Mouse (Mus musculus) intestine, postnatal 0 days (tissue): Measurements from ENCODE around the gene Rnf151. TPM values are rescaled to one million over a fixed set of nuclear protein-coding genes. Genes with fewer than 3 reads are reported as not detected.

Experiments used
- ATAC-seq: fragments of 200-750 bp; cut with Nextera tagmentation; 2 replicates; pipeline ENCODE4 v1.8.0; 2017; ENCODE audit warnings: mild to moderate bottlenecking, moderate TSS enrichment, moderate library complexity
- H3K27ac ChIP-seq: fragments of 300-500 bp; sonication (generic); 2 replicates; pipeline ENCODE4 v1.5.1; 2014; ENCODE audit warnings: mild to moderate bottlenecking, low read depth, low read length, moderate library complexity
- H3K27me3 ChIP-seq: fragments of 300-500 bp; sonication (generic); replicated peaks from 2 replicates; pipeline ENCODE4 v1.6.1; 2014; ENCODE audit warnings: low read length, mixed read lengths; ENCODE audit not compliant: control insufficient read depth, insufficient read depth
- H3K36me3 ChIP-seq: fragments of 300-500 bp; sonication (generic); 2 replicates; pipeline ENCODE4 v1.6.1; 2014; ENCODE audit warnings: mild to moderate bottlenecking, moderate library complexity; ENCODE audit not compliant: control insufficient read depth, insufficient read depth
- H3K4me1 ChIP-seq: fragments of 300-500 bp; sonication (generic); replicated peaks from 2 replicates; pipeline ENCODE4 v1.6.1; 2014; ENCODE audit warnings: antibody characterized with exemption, low read length, mixed read lengths; ENCODE audit not compliant: control insufficient read depth, insufficient read depth
- H3K4me2 ChIP-seq: fragments of 300-500 bp; sonication (generic); replicated peaks from 2 replicates; pipeline ENCODE4 v1.6.1; 2014; ENCODE audit warnings: low read depth, mild to moderate bottlenecking, moderate library complexity
- H3K4me3 ChIP-seq: fragments of 300-500 bp; sonication (generic); 2 replicates; pipeline ENCODE4 v1.5.1; 2014; ENCODE audit warnings: low read depth, low read length
- H3K9ac ChIP-seq: fragments of 300-500 bp; sonication (generic); 2 replicates; pipeline ENCODE4 v1.6.1; 2014; ENCODE audit warnings: mild to moderate bottlenecking, low read depth, low read length
- H3K9me3 ChIP-seq: fragments of 300-500 bp; sonication (generic); 2 replicates; pipeline ENCODE4 v1.6.1; 2016; ENCODE audit warnings: mixed run types; ENCODE audit not compliant: control insufficient read depth
- CTCF ChIP-seq: sonication (generic); IDR thresholded peaks from 2 replicates; pipeline ENCODE4 v1.5.1; 2016; ENCODE audit warnings: low read depth, mild to moderate bottlenecking, control low read depth, antibody characterized with exemption, moderate library complexity
- WGBS: fragments of 180-500 bp; shearing (Covaris S2); extraction: QIAGEN DNeasy Blood & Tissue Kit; methylation state at CpG from one replicate; pipeline ENCODE4 v1.1.7; 2014; 5-methylcytosine and 5-hydroxymethylcytosine counted together
- polyA plus RNA-seq: library from polyadenylated mRNA; unstranded; fragments of >200 nt; fragmentation: Nextera tagmentation; extraction: Ambion mirVana; gene quantifications from 2 replicates; pipeline ENCODE4 v1.2.1, GENCODE M21; 2015

The Rnf151 gene
- polyA plus RNA-seq, 1 experiment from 2014 or later, result not detected

GRCm38 (mm10) chr17:24743896-24744295, 26.0 kb upstream of the Rnf151 start:
- no peak for TF ChIP-seq CTCF
- H3K27ac ChIP-seq, result no peak overlapping the region
- 76% methylated on average over 5 of the region's 5 CpGs for WGBS
- no peak overlapping the region for H3K9ac ChIP-seq
- no peak overlapping the region for H3K4me3 ChIP-seq
- peaks cover 17% of the 10 kb centered on the region; the same call in 1 of the 2 replicates for H3K36me3 ChIP-seq
- no peaks in the 10 kb centered on the region for H3K9me3 ChIP-seq
- no peak overlapping the region for H3K4me2 ChIP-seq
- ATAC-seq, result no peak
- H3K27me3 ChIP-seq, result no peaks in the 10 kb centered on the region
- no peaks in the 10 kb centered on the region for H3K4me1 ChIP-seq

DNA sequence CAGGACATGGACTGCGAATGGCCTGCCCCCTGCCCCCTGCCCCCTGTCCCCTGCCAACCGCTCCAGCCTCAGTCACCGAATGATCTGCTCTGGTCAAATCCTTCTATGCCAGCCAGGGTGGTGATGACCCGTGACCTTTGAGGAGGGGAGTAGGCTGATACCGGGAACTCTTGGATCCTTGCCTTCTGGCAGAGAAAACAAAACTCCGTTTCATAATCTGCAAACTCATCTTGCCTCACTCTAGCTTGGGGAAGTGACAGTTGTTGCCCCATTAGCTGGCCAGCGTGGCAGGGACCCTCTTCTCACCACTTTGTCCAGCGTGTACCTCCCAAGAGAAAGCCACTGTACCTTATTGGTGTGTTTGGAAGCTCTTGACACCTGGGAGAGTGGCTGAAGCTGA, 24.4 kb upstream of the Rnf151 start:
- Histone ChIP-seq H3K36me3 (peaks cover 17% of the 10 kb centered on the region; the same call in 1 of the 2 replicates), H3K27ac (no peak overlapping the region), H3K4me3 (no peak overlapping the region), H3K4me1 (0 out of 2 replicates have a peak, but pooled peaks cover 9% of the 10 kb centered on the region), H3K9me3 (no peaks in the 10 kb centered on the region), H3K4me2 (no peak overlapping the region), H3K9ac (no peak overlapping the region), H3K27me3 (no peaks in the 10 kb centered on the region)
- TF ChIP-seq CTCF, result no peak
- no peak for ATAC-seq
- WGBS, result 82% methylated on average over 8 of the region's 8 CpGs

DNA sequence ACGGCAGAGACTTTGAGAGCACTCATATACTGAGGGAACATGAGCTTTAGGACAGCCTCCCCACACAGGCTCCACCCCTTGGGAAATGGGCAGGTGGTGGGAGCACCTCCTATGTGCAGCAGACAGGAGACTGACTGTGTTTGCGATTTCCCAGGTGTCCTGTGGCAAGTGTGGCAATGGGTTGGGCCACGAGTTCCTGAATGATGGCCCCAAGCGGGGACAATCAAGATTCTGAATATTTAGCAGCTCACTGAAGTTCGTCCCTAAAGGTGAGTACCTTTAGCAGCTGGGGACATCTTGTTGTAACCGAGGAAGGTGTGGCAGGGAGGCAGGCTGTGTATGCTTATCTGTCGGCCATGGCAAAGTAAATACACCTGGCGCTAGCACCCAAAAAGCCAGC, 22.1 kb upstream of the Rnf151 start:
- Histone ChIP-seq H3K27ac (no peak overlapping the region), H3K9me3 (no peaks in the 10 kb centered on the region), H3K4me1 (0 out of 2 replicates have a peak, but pooled peaks cover 9% of the 10 kb centered on the region), H3K36me3 (peaks cover 17% of the 10 kb centered on the region; the same call in 1 of the 2 replicates), H3K9ac (no peak overlapping the region), H3K27me3 (no peaks in the 10 kb centered on the region), H3K4me2 (no peak overlapping the region), H3K4me3 (no peak overlapping the region)
- 44% methylated on average over 8 of the region's 8 CpGs for WGBS
- no peak for ATAC-seq
- no peak for TF ChIP-seq CTCF

- Histone ChIP-seq H3K27me3 (no peaks in the 10 kb centered on the region), H3K9ac (no peak overlapping the region), H3K27ac (no peak overlapping the region), H3K36me3 (peaks cover 16% of the 10 kb centered on the region; the same call in 1 of the 2 replicates), H3K4me3 (no peak overlapping the region), H3K4me2 (no peak overlapping the region), H3K9me3 (no peaks in the 10 kb centered on the region), H3K4me1 (0 out of 2 replicates have a peak, but pooled peaks cover 9% of the 10 kb centered on the region)
- TF ChIP-seq CTCF, result no peak
- 55% methylated on average over 4 of the region's 4 CpGs for WGBS
- ATAC-seq, result no peak
Measured at GRCm38 (mm10) chr17:24738238-24738637, 20.4 kb upstream of the Rnf151 start.

DNA sequence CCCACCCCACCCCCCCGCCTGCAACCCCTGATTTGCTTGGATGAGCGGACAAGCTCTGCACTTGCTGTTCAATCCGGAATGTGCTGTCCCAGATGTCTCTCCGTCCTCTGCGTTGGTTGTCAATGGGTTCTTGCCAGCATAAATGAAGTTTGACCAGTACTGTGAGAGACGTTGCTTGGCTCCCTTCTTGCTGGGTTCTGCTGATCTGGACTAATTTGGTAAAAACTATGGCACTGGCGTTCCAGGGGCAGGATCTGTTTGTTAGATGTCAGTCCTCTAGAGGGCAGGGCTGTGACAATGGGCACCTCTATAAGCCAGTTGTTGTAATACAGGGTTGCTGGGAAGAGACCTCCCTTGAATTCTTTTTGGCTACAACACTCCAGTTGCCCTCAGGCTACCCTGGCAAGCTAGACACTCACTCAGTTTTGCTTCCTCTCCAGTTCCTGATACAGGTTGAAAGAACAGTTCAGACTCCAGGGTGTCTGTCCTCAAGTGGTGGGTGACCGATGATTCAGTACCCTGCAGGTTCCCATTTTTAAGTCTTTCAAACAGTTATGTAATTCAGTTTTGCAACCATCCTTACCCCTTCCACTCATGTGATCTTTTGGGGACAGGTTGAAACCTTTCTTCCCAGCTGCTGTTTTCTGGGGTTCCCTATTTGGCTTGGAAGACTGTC, 19.4 kb upstream of the Rnf151 start:
- ATAC-seq, result no peak
- peak overlapping the region; percentile 83 for H3K4me2 ChIP-seq
- H3K4me3 ChIP-seq, result peak overlapping the region; percentile 64
- H3K27me3 ChIP-seq, result no peaks in the 10 kb centered on the region
- 0 out of 2 replicates have a peak, but pooled peaks cover 9% of the 10 kb centered on the region for H3K4me1 ChIP-seq
- H3K36me3 ChIP-seq, result peaks cover 10% of the 10 kb centered on the region; the same call in 1 of the 2 replicates
- WGBS, result 15% methylated on average over 8 of the region's 8 CpGs
- no peaks in the 10 kb centered on the region for H3K9me3 ChIP-seq
- H3K9ac ChIP-seq, result peak overlapping the region; percentile 58
- peak; percentile 56 for TF ChIP-seq CTCF
- H3K27ac ChIP-seq, result peak overlapping the region; percentile 65; the same call in 1 of the 2 replicates

DNA sequence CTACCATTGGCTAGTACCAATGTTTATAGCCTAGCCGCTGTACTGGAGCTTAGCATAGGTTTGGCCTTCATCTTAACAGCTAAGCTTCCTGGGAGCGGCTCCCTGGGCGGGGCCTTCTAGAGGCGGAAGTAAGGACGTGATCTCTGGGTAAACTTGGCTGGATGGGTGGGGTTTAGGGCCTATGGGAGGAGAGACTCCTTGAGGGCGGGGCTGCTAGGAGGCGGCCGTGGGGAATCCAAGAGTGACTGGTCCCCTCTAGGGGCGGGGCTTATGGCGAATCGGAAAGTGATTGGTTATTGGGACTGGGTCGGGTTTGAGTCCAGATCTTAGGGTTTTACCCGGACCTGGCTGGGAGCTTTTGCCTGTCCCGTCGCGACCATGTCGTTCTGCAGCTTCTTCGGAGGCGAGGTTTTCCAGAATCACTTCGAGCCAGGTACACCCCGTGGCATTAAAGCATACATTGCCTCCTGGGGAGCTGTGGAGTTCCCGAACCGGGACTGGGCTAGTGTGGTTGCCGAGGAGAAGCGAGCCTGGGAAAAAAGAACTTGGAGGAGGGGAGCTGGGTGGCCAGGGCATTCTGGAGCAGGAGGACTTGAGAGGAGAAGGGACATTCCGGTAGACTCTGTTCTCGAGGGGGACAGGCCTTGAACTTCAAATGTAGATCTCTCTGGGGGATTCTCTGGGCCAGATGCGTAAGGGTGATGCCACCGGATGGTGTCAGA, 18.6 kb upstream of the Rnf151 start, which contains the start of gene Msrb1:
Gene Msrb1, plus strand, starts transcription at position 313 of the 722 bp plus-strand sequence.
- Histone ChIP-seq H3K4me1 (0 out of 2 replicates have a peak, but pooled peaks cover 9% of the 10 kb centered on the region), H3K4me2 (peak within 1 kb of the TSS; percentile 83), H3K36me3 (peaks cover 10% of the 10 kb centered on the region; the same call in 1 of the 2 replicates), H3K27me3 (no peaks in the 10 kb centered on the region), H3K4me3 (peak within 1 kb of the TSS; percentile 64), H3K27ac (peak within 1 kb of the TSS; percentile 65), H3K9me3 (no peaks in the 10 kb centered on the region), H3K9ac (peak within 1 kb of the TSS; percentile 58)
- under 1% methylated on average over 29 of the region's 29 CpGs for WGBS
- no peak for TF ChIP-seq CTCF
- ATAC-seq, result peak; percentile 93
